Mouse (Mus musculus): Measurements from ENCODE around the gene Pi4ka.

DNA sequence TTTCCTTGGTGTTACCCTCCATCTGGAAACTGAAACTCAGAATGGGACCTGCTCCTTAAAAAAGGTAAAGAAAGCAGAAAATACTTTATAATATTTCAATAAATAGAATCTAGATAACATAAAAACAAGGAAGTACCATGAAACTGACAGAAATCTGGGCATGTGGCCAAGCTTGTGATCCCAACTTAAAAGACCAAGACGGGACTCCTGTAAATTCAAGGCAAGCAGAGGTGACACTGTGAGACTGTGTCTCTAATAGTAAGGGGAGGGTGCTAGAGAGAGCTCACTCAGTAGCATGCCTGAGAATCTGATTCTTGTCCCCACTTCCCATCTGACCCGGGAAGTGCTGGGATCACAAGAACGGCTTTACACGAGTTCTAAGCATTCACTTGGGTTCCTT lies 13.3 kb downstream of the Pi4ka start:
- TF ChIP-seq POLR2A (IDR thresholded peaks at IDR 0.05; ENCODE audit: borderline replicate concordance, insufficient read depth, low read length) (no peak), CTCF (IDR thresholded peaks at IDR 0.05; ENCODE audit: borderline replicate concordance, insufficient read depth, low read depth, low read length) (no peak)

Data from cerebellum, adult 2 months (tissue).